Mouse (Mus musculus): Measurements from ENCODE around the gene Foxa2.

Foxa2 gene

GRCm38 (mm10) chr2:147992935-147993679, 53.7 kb downstream of the Foxa2 start:
- no peak for TF ChIP-seq GATA4 (IDR thresholded peaks at IDR 0.05; ENCODE audit: insufficient replicate concordance, low read length)
